24 mouse cellular contexts compared by ENCODE assay signal in the genomic region with DNA sequence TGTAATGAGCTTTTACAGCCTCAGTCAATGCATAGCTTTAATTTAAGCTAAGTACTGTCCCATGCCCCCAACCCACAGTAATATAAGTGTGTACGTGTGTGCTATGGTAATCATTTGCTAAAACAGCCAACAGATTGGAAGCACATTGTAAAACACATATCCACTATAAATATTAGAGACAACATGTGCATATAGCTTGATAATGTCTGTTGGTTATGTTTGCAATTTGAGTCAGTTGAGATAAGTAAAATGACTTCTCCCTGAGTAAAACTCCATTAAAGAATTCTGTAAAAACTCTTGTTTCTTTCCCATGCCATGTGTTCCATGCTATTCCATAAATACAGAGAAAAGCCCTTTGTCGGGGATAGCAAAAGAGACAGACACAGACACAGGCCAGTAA. TPM values are rescaled to one million over a fixed set of nuclear protein-coding genes. Genes with fewer than 3 reads are reported as not detected.
DNase-seq lines count a peak whose midpoint lies in the region; ATAC-seq and TF ChIP-seq lines count a peak whose summit lies in the region.
"Had no signal": no experiment of that assay in that cellular context is flagged by ENCODE, and none has a peak within 500 bp of the region (broad histone marks: within the 10 kb centered on the region; RNA-seq: fewer than 3 reads in every experiment).

No protein-coding gene starts in this region.

- H3K9me3 ChIP-seq in midbrain, embryonic 11.5 days (ENCODE audit: control insufficient read depth, low read length), result no peaks in the 10 kb centered on the region
- H3K9me3 ChIP-seq in midbrain, embryonic 15.5 days, result no peaks in the 10 kb centered on the region
- no peaks in the 10 kb centered on the region for H3K9me3 ChIP-seq in MEL (replicated peaks; ENCODE audit: insufficient read depth, low read length)
- H3K9me3 ChIP-seq: G1E had no signal

- TF ChIP-seq RAD21 in MEL (IDR thresholded peaks at IDR 0.05; ENCODE audit: low read depth, low read length), result no peak

- H3K4me1 ChIP-seq in midbrain, embryonic 11.5 days (ENCODE audit: control insufficient read depth, insufficient read depth, low read length), result no peaks in the 10 kb centered on the region; the same call in 1 of the 2 replicates
- H3K4me1 ChIP-seq in midbrain, embryonic 15.5 days, result 0 out of 2 replicates have a peak, but pooled peaks cover 5% of the 10 kb centered on the region
- H3K4me1 ChIP-seq in MEL (ENCODE audit: control insufficient read depth in 1 of 2, insufficient read depth in 2 of 2, low read length in 2 of 2), result no peaks in the 10 kb centered on the region; a peak in 1 of 4 replicates

- TF ChIP-seq CTCF in MEL (IDR thresholded peaks at IDR 0.05 in 2 of 3, conservative IDR thresholded peaks at IDR 0.05 in 1 of 3; ENCODE audit: control insufficient read depth in 1 of 3, insufficient read depth in 1 of 3, low read depth in 2 of 3, low read length in 3 of 3, poor library complexity in 1 of 3, severe bottlenecking in 1 of 3), result no peak

- no peak overlapping the region for H3K27ac ChIP-seq in midbrain, embryonic 11.5 days (ENCODE audit: low read depth, low read length)
- H3K27ac ChIP-seq in midbrain, embryonic 15.5 days, result no peak overlapping the region
- peak overlapping the region; percentile 47; the same call in 1 of the 2 replicates for H3K27ac ChIP-seq in MEL (ENCODE audit: control insufficient read depth, low read depth, low read length)

- DNase-seq in midbrain, embryonic 11.5 days (ENCODE audit: low spot score, missing footprints), result peak; percentile 35
- DNase-seq in MEL (ENCODE audit: low read depth, low spot score), result peak; percentile 26
- DNase-seq in MEL-GATA-1-ER (ENCODE audit: extremely low read depth, low read depth), result peak; percentile 15
- DNase-seq in kidney, adult 11 months, result no peak
- no peak for DNase-seq in cerebellum, postnatal 10 days
- DNase-seq: adrenal gland, adult 2 months; adrenal gland, adult 8-10 months; adrenal gland, postnatal 10 days; adrenal gland, postnatal 14 days; adrenal gland, postnatal 25 days; adrenal gland, postnatal 36 days; B cell, adult 2 months; cerebellum, adult 11 months; cerebellum, adult 11-12 months; cerebellum, adult 18-20 months; cerebellum, adult 2 months; cerebellum, adult 8-10 months had no signal

- no peak for ATAC-seq in midbrain, embryonic 11.5 days (ENCODE audit: low FRiP score)
- ATAC-seq in midbrain, embryonic 15.5 days (replicated peaks), result no peak
- ATAC-seq: activated CD4-positive, CD25-positive, alpha-beta regulatory T cell, adult 4 months; CD4-positive, CD25-positive, alpha-beta regulatory T cell, adult 4 months; Patski had no signal

- 85% methylated on average over 2 of the region's 2 CpGs for WGBS in midbrain, embryonic 11.5 days
- WGBS in midbrain, embryonic 15.5 days, result 91% methylated on average over 2 of the region's 2 CpGs

- H3K4me3 ChIP-seq in midbrain, embryonic 11.5 days (ENCODE audit: low read depth, low read length), result no peak overlapping the region
- H3K4me3 ChIP-seq in midbrain, embryonic 15.5 days, result no peak overlapping the region
- H3K4me3 ChIP-seq in MEL (ENCODE audit: control insufficient read depth in 1 of 2, insufficient read depth in 1 of 2, low read depth in 2 of 2, low read length in 2 of 2), result no peak overlapping the region

- TF ChIP-seq EP300 in MEL (IDR thresholded peaks at IDR 0.05; ENCODE audit: low read depth in 1 of 2, low read length in 2 of 2), result peak; percentile 65 to 81

- no peak overlapping the region for H3K9ac ChIP-seq in midbrain, embryonic 11.5 days (ENCODE audit: low read length)
- H3K9ac ChIP-seq in midbrain, embryonic 15.5 days, result no peak overlapping the region
- H3K9ac ChIP-seq in MEL (ENCODE audit: control insufficient read depth, low read depth, low read length, poor library complexity, severe bottlenecking), result no peak overlapping the region

- H3K27me3 ChIP-seq in midbrain, embryonic 11.5 days (ENCODE audit: control insufficient read depth, insufficient read depth, low read length), result 0 out of 2 replicates have a peak, but pooled peaks cover 3% of the 10 kb centered on the region
- H3K27me3 ChIP-seq in midbrain, embryonic 15.5 days (replicated peaks), result peaks cover 6% of the 10 kb centered on the region; the same call in 1 of the 2 replicates
- no peaks in the 10 kb centered on the region for H3K27me3 ChIP-seq in MEL (ENCODE audit: control insufficient read depth in 1 of 2, insufficient read depth in 2 of 2, low read length in 2 of 2)
- H3K27me3 ChIP-seq: CH12.LX had no signal

- H3K79me2 ChIP-seq in MEL (ENCODE audit: control insufficient read depth, insufficient read depth, low read length, poor library complexity), result no peaks in the 10 kb centered on the region

- H3K36me3 ChIP-seq in midbrain, embryonic 11.5 days (ENCODE audit: control insufficient read depth, insufficient read depth, low read length), result no peaks in the 10 kb centered on the region
- no peaks in the 10 kb centered on the region for H3K36me3 ChIP-seq in midbrain, embryonic 15.5 days (replicated peaks)
- H3K36me3 ChIP-seq in MEL (ENCODE audit: control insufficient read depth in 1 of 2, insufficient read depth in 2 of 2, low read length in 2 of 2), result peaks cover 0 to 2% of the 10 kb centered on the region in 2 experiments; a peak in 1 of 4 replicates
- H3K36me3 ChIP-seq: G1E had no signal

- H3K4me2 ChIP-seq in midbrain, embryonic 11.5 days, result no peak overlapping the region
- H3K4me2 ChIP-seq in midbrain, embryonic 15.5 days, result no peak overlapping the region

- no peak for TF ChIP-seq POLR2A in MEL (IDR thresholded peaks at IDR 0.05; ENCODE audit: control insufficient read depth in 1 of 2, insufficient read depth in 1 of 2, low read depth in 1 of 2, low read length in 2 of 2, poor library complexity in 1 of 2)

TF ChIP-seq in MEL, 35 proteins besides CTCF, POLR2A, EP300 and RAD21 (continues in another document):
- TF ChIP-seq NELFE (IDR thresholded peaks at IDR 0.05; ENCODE audit: low read depth, low read length) (no peak), ETS1 (IDR thresholded peaks at IDR 0.05; ENCODE audit: low read depth, low read length) (peak; percentile 32; the same call in 1 of the 2 replicates), TCF12 (IDR thresholded peaks at IDR 0.05; ENCODE audit: low read depth, low read length) (peak; percentile 70; the same call in 1 of the 2 replicates), GATA1 (IDR thresholded peaks at IDR 0.05; ENCODE audit: low read depth, low read length) (0 out of 2 replicates have a peak, but pooled peaks have one; percentile 21), MYB (IDR thresholded peaks at IDR 0.05; ENCODE audit: low read depth, low read length) (peak; percentile 62; the same call in 1 of the 2 replicates), KAT2A (conservative IDR thresholded peaks at IDR 0.05; ENCODE audit: low read depth, low read length) (no peak), POLR2AphosphoS5 (IDR thresholded peaks at IDR 0.05; ENCODE audit: borderline replicate concordance, low read depth, low read length) (no peak), MXI1 (IDR thresholded peaks at IDR 0.05; ENCODE audit: low read depth, low read length) (no peak), E2F4 (IDR thresholded peaks at IDR 0.05; ENCODE audit: borderline replicate concordance, low read depth, low read length) (no peak), JUND (IDR thresholded peaks at IDR 0.05; ENCODE audit: low read depth, low read length) (no peak), NRF1 (IDR thresholded peaks at IDR 0.05; ENCODE audit: insufficient read depth, low read depth, low read length, poor library complexity, severe bottlenecking) (no peak), CHD2 (IDR thresholded peaks at IDR 0.05; ENCODE audit: low read length) (no peak), UBTF (IDR thresholded peaks at IDR 0.05; ENCODE audit: borderline replicate concordance, insufficient read depth, low read depth, low read length) (no peak), TAL1 (IDR thresholded peaks at IDR 0.05; ENCODE audit: low read length) (no peak), ELF1 (IDR thresholded peaks at IDR 0.05; ENCODE audit: low read depth, low read length) (no peak), CHD1 (IDR thresholded peaks at IDR 0.05; ENCODE audit: low read depth, low read length) (no peak), POLR2AphosphoS2 (IDR thresholded peaks at IDR 0.05; ENCODE audit: low read length) (no peak), GABPA (IDR thresholded peaks at IDR 0.05; ENCODE audit: low read depth, low read length) (no peak), MAZ (IDR thresholded peaks at IDR 0.05; ENCODE audit: low read depth, low read length) (no peak), MAFK (IDR thresholded peaks at IDR 0.05; ENCODE audit: borderline replicate concordance, low read depth, low read length) (no peak), MYC (IDR thresholded peaks at IDR 0.05; ENCODE audit: low read depth, low read length) (no peak; the same call in 1 of the 2 replicates), ZC3H11A (IDR thresholded peaks at IDR 0.05; ENCODE audit: low read depth, low read length) (no peak), RCOR1 (IDR thresholded peaks at IDR 0.05; ENCODE audit: low read depth, low read length) (no peak), USF1 (IDR thresholded peaks at IDR 0.05; ENCODE audit: low read depth, low read length) (no peak), MEF2A (IDR thresholded peaks at IDR 0.05; ENCODE audit: extremely low read depth, insufficient replicate concordance, low read depth, low read length, poor library complexity, severe bottlenecking) (no peak), ZMIZ1 (IDR thresholded peaks at IDR 0.05; ENCODE audit: low read depth, low read length) (no peak), HCFC1 (IDR thresholded peaks at IDR 0.05; ENCODE audit: low read depth, low read length) (no peak), MAX (IDR thresholded peaks at IDR 0.05; ENCODE audit: low read length) (peak; percentile 16; the same call in 1 of the 2 replicates), SIN3A (IDR thresholded peaks at IDR 0.05; ENCODE audit: low read length) (no peak), TBP (IDR thresholded peaks at IDR 0.05; ENCODE audit: low read depth, low read length) (no peak), BHLHE40 (IDR thresholded peaks at IDR 0.05; ENCODE audit: borderline replicate concordance, low read depth, low read length) (no peak), SMC3 (IDR thresholded peaks at IDR 0.05; ENCODE audit: low read depth, low read length) (no peak), USF2 (IDR thresholded peaks at IDR 0.05; ENCODE audit: borderline replicate concordance in 1 of 2, insufficient read depth in 1 of 2, low read depth in 1 of 2, low read length in 2 of 2) (no peak), ZKSCAN1 (IDR thresholded peaks at IDR 0.05; ENCODE audit: low read depth, low read length) (no peak)

RNA-seq across cellular contexts. Expression of a gene that starts 4.2 kb away (rescaled TPM):
- polyA plus RNA-seq in midbrain, embryonic 11.5 days (2014; fragmentation: Nextera tagmentation; extraction: Ambion mirVana), result 6.5 and 6.9 TPM in 2 replicates
- polyA plus RNA-seq in midbrain, embryonic 15.5 days (2015; fragmentation: Nextera tagmentation; extraction: Ambion mirVana), result 7.6 and 8.3 TPM in 2 replicates
- not detected in 2 replicates for total RNA-seq in MEL (2012; rRNA removed)
- polyA plus RNA-seq in MEL (2012; ENCODE audit: insufficient read depth in 1 of 2, insufficient read length in 2 of 2, low read depth in 1 of 2, low replicate concordance in 2 of 2, missing spikeins in 1 of 2), result not detected
- total RNA-seq: CH12.LX had no signal
- polyA plus RNA-seq: activated CD4-positive, CD25-positive, alpha-beta regulatory T cell, adult 4 months; C2C12; CD4-positive, CD25-positive, alpha-beta regulatory T cell, adult 4 months; G1E had no signal

Comparison
In these comparisons a context has a peak if more than half of its experiments do, and no peak if none do; other contexts are left out.
1. DNase-seq: peak in midbrain, embryonic 11.5 days (single experiment), MEL (single experiment) and MEL-GATA-1-ER (single experiment); none in kidney, adult 11 months (single experiment) and cerebellum, postnatal 10 days (0 of 2).